Mouse (Mus musculus) liver, embryonic 14.5 days (tissue): ENCODE measurements around the gene Mcm5. TPM values are rescaled to one million over a fixed set of nuclear protein-coding genes. Genes with fewer than 3 reads are reported as not detected.

ENCODE experiments used
- ATAC-seq: fragments of 200-750 bp; cut with Nextera tagmentation; 2 replicates; pipeline ENCODE4 v1.8.0; 2017; ENCODE audit warnings: moderate number of reproducible peaks, mild to moderate bottlenecking, moderate library complexity; ENCODE audit not compliant: insufficient read depth
- DNase-seq, 3 experiments: peaks; one replicate each; pipeline ENCODE4 v3.0.0-alpha.2; 2012 to 2013; ENCODE audit warnings: low read depth in 3 of 3, low spot score in 3 of 3
- H3K27ac ChIP-seq: fragments of 300-500 bp; sonication (generic); 2 replicates; pipeline ENCODE4 v1.5.1; 2014; ENCODE audit warnings: moderate library complexity, mild to moderate bottlenecking, control low read depth, inconsistent platforms
- H3K27me3 ChIP-seq: fragments of 300-500 bp; sonication (generic); 2 replicates; pipeline ENCODE4 v1.6.1; 2014; ENCODE audit warnings: mild to moderate bottlenecking, low read length, moderate library complexity; ENCODE audit not compliant: control insufficient read depth, insufficient read depth
- H3K36me3 ChIP-seq: fragments of 300-500 bp; sonication (generic); replicated peaks from 2 replicates; pipeline ENCODE4 v1.6.1; 2014; ENCODE audit warnings: low read depth; ENCODE audit not compliant: control insufficient read depth, insufficient read depth
- H3K4me1 ChIP-seq, 2 experiments: fragments of 200-500 bp in 1 of 2; fragments of 300-500 bp in 1 of 2; sonication (generic) in 1 of 2; replicated peaks; 2 replicates each; pipeline ENCODE4 v1.6.1; 2012 to 2014; ENCODE audit warnings: antibody characterized with exemption in 1 of 2, inconsistent platforms in 1 of 2, low read length in 1 of 2; ENCODE audit not compliant: control insufficient read depth in 2 of 2, insufficient read depth in 2 of 2
- H3K4me2 ChIP-seq: fragments of 300-500 bp; sonication (generic); 2 replicates; pipeline ENCODE4 v1.6.1; 2014; ENCODE audit warnings: low read depth, mild to moderate bottlenecking, control low read depth, moderate library complexity
- H3K4me3 ChIP-seq, 2 experiments: fragments of 200-500 bp in 1 of 2; fragments of 300-500 bp in 1 of 2; sonication (generic) in 1 of 2; 2 replicates each; pipeline ENCODE4 v1.5.1; 2012 to 2014; ENCODE audit warnings: low read depth in 2 of 2, low read length in 2 of 2, mild to moderate bottlenecking in 2 of 2, control low read depth in 1 of 2, inconsistent platforms in 1 of 2, moderate library complexity in 1 of 2; ENCODE audit not compliant: insufficient read depth in 1 of 2
- H3K9ac ChIP-seq: fragments of 300-500 bp; sonication (generic); replicated peaks from 2 replicates; pipeline ENCODE4 v1.6.1; 2014; ENCODE audit warnings: mild to moderate bottlenecking, control low read depth, moderate library complexity
- H3K9me3 ChIP-seq: fragments of 300-500 bp; sonication (generic); 2 replicates; pipeline ENCODE4 v1.6.1; 2016; ENCODE audit warnings: low read length, mixed read lengths; ENCODE audit not compliant: control insufficient read depth
- CTCF ChIP-seq: IDR thresholded peaks from 2 replicates; pipeline ENCODE4 v1.5.1; 2016; ENCODE audit warnings: antibody characterized with exemption, low read depth, control low read depth
- EP300 ChIP-seq: IDR thresholded peaks from 2 replicates; pipeline ENCODE4 v1.6.1; 2016; ENCODE audit warnings: antibody characterized with exemption, low read depth
- WGBS: fragments of 180-500 bp; shearing (Covaris S2); extraction: QIAGEN DNeasy Blood & Tissue Kit; methylation state at CpG from one replicate; pipeline ENCODE4 v1.1.7; 2014; ENCODE audit not compliant: insufficient replicate concordance; 5-methylcytosine and 5-hydroxymethylcytosine counted together
- polyA plus RNA-seq, 2 experiments: library from polyadenylated mRNA; depleted of rRNA in 1 of 2; stranded (reverse) in 1 of 2; unstranded in 1 of 2; fragments of >200 nt; fragmentation: Nextera tagmentation in 1 of 2; extraction: Ambion mirVana in 1 of 2; gene quantifications; 2 replicates each; pipeline versions ENCODE4 v1.2.1 to v1.2.3; 2012 to 2014

The Mcm5 gene
- polyA plus RNA-seq, 2 experiments, result 126 to 145 TPM

DNA sequence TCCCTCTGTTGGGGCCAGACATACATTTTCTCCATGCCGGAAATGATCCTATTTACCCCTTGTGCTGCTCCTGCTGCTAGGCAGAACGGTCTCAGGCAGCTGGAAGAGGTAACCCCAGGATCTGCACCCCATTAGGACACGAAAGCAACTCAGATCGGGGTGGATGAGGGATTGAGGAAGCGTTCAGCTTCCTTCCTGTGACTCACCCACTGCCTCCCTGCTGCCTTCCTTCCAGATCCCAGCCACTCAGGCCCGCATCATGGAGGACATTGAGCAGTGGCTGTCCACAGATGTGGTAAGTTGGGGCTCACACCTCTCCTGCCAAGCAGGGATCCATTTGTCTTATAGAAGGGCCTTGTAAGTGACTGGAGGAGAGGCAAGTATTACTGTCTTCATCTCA, 42.1 kb upstream of the Mcm5 start:
- H3K9ac ChIP-seq, result no peak overlapping the region
- no peak overlapping the region for H3K27ac ChIP-seq
- H3K4me3 ChIP-seq, result no peak overlapping the region
- no peaks in the 10 kb centered on the region for H3K36me3 ChIP-seq
- DNase-seq, result no peak
- TF ChIP-seq CTCF (no peak), EP300 (no peak)
- H3K4me1 ChIP-seq, result 0 out of 4 replicates have a peak, but pooled peaks cover 0 to 2% of the 10 kb centered on the region in 2 experiments
- no peak overlapping the region for H3K4me2 ChIP-seq
- ATAC-seq, result no peak
- no peaks in the 10 kb centered on the region for H3K27me3 ChIP-seq
- 30% methylated on average over 6 of the region's 6 CpGs for WGBS
- no peaks in the 10 kb centered on the region for H3K9me3 ChIP-seq

DNA sequence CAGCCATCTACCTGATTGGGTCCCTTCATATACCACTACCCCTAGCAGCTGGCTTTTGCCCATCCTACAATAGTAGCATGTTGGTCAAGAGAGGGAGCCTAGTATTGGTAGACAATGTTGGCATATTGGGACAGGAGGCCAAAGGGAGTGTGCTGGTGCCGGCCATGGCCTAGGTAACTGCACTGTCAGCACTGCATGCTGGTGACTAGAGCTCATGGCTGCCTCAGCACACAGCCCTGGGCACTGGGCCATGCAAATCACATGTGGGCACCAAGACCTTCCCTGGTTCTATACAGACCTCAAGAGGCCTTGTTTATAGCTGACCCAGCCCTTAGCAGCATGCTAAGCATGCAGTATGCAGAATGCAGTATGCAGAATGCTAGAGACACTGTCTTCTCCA, 39.1 kb upstream of the Mcm5 start:
- Histone ChIP-seq H3K4me1 (0 out of 4 replicates have a peak, but pooled peaks cover 0 to 2% of the 10 kb centered on the region in 2 experiments), H3K4me3 (no peak overlapping the region), H3K9me3 (no peaks in the 10 kb centered on the region), H3K9ac (no peak overlapping the region), H3K27me3 (no peaks in the 10 kb centered on the region), H3K27ac (no peak overlapping the region), H3K4me2 (no peak overlapping the region), H3K36me3 (no peaks in the 10 kb centered on the region)
- 82% methylated on average over 1 of the region's 1 CpGs for WGBS
- no peak for TF ChIP-seq CTCF
- no peak for TF ChIP-seq EP300
- ATAC-seq (no peak), DNase-seq (no peak)

DNA sequence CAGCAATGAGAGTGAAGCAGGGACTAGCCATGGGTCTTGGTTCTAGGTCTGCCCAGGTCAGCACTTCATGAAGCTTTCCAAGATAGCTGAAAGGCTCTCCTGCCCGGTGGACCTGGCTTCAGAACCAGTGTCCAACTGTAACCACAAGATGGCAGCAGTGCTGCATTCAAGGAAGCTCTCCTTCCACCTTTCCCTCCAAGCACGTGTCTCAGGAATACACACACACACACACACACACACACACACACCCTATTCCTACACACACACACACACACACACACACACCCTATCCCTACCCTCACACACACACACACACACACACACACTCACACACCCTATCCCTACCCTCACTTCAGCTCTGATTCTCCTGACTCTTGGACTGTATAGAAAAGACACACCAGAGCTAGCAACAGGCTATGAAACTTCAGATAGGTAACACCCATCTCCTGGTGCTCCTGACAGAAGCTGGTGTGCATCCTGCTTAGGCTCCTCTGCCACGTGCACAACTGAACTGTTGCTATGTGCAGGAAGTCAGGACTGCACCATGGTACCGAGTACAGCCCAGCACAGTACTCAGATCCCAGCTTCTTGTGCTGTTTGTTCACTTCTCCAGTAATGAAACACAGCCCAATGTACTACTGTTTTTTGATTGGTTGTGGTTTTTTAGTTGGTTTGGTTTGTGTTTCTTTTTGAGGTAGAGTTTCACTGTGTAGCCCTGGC, 37.6 kb upstream of the Mcm5 start:
- TF ChIP-seq EP300 (no peak), CTCF (peak; percentile 99)
- Histone ChIP-seq H3K27ac (no peak overlapping the region), H3K9me3 (no peaks in the 10 kb centered on the region), H3K9ac (no peak overlapping the region), H3K4me2 (no peak overlapping the region), H3K36me3 (no peaks in the 10 kb centered on the region), H3K27me3 (no peaks in the 10 kb centered on the region), H3K4me3 (no peak overlapping the region), H3K4me1 (0 out of 4 replicates have a peak, but pooled peaks cover 0 to 2% of the 10 kb centered on the region in 2 experiments)
- DNase-seq (peak; percentile 59 to 64 (median 63)), ATAC-seq (peak; percentile 69)
- 25% methylated on average over 4 of the region's 4 CpGs for WGBS

DNA sequence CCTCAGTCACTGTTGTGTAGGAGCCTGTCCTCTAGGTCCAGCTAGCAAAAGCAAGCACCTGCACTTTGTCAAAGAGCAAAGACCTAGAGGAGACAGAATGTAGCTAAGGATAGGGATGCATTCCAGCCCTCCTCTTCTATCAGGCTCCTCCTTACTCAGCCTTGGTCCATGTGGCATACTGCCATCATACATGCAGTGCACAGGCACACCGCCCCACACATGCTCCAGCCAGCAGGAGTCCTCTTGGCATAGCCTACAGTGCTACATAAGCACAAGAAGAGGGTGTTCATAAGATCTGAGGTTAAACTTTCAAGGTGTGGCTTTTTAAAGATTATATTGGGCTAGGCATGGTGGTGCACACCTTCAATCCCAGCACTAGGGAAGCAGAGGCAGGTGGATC, 34.5 kb upstream of the Mcm5 start:
- Histone ChIP-seq H3K4me3 (no peak overlapping the region), H3K4me2 (no peak overlapping the region), H3K36me3 (no peaks in the 10 kb centered on the region), H3K9me3 (no peaks in the 10 kb centered on the region), H3K27ac (no peak overlapping the region), H3K27me3 (no peaks in the 10 kb centered on the region), H3K4me1 (peaks cover 2 to 6% of the 10 kb centered on the region in 2 experiments; a peak in 3 of 4 replicates), H3K9ac (no peak overlapping the region)
- DNase-seq (no peak), ATAC-seq (no peak)
- 84% methylated on average over 1 of the region's 1 CpGs for WGBS
- TF ChIP-seq EP300 (no peak), CTCF (no peak)

DNA sequence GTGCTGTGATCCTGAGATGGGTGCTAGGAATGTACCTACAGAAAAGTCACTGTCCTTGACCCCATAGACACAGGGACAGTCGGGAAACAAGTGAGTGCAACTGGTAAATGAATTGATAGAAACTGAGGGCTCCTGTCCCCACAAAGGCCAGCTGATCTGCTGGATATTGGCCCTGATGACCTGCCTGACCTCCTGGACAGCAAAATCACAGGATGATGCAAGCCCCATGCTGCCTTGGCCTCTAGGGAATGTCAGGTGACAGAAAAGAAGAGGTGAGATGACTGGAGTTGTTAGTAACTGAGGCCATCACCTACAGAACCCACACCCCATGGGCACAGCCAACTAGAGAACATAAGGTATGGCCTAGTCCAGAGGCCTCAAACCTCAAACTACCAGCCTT, 31.2 kb upstream of the Mcm5 start:
- TF ChIP-seq CTCF, result no peak
- no peak for TF ChIP-seq EP300
- no peak for DNase-seq
- Histone ChIP-seq H3K9me3 (no peaks in the 10 kb centered on the region), H3K36me3 (no peaks in the 10 kb centered on the region), H3K4me3 (no peak overlapping the region), H3K27me3 (no peaks in the 10 kb centered on the region), H3K9ac (no peak overlapping the region), H3K27ac (no peak overlapping the region), H3K4me1 (peaks cover 15 to 22% of the 10 kb centered on the region in 2 experiments), H3K4me2 (no peak overlapping the region)
- no peak for ATAC-seq
- 42% methylated on average over 1 of the region's 1 CpGs for WGBS
